Mouse (Mus musculus): Measurements from ENCODE around the gene Tpst1. TPM values are rescaled to one million over a fixed set of nuclear protein-coding genes. Genes with fewer than 3 reads are reported as not detected.

Tpst1 gene
- total RNA-seq, 2 experiments from 2014 or later, result 35.1 to 40.0 TPM

Other genes with a start within 250 kb of the Tpst1 start
- 10 to 100 TPM; 40.9 to 42.5 TPM for gene Sumf2, start 226.3 kb upstream of the Tpst1 start, total RNA-seq (2021)
- 1,000 to 10,000 TPM in 1 of 2 experiments, 100 to 1,000 TPM in 1; 975 to 1,063 TPM for gene Chchd2, start 185.9 kb upstream of the Tpst1 start, total RNA-seq (2021)
- 1 to 10 TPM; 2.8 to 3.6 TPM for gene Zbed5, start 177.6 kb upstream of the Tpst1 start, total RNA-seq (2021)
- 1 to 10 TPM; 3.2 to 8.0 TPM for gene Phkg1, start 174.8 kb upstream of the Tpst1 start, total RNA-seq (2021)
- 1 to 10 TPM; 4.0 to 5.8 TPM for gene Nupr1l, start 164.8 kb upstream of the Tpst1 start, total RNA-seq (2021)
- 10 to 100 TPM; 29.5 to 30.4 TPM for gene Vkorc1l1, start 131.4 kb upstream of the Tpst1 start, total RNA-seq (2021)
- 10 to 100 TPM; 41.0 to 44.6 TPM for gene Gusb, start 70.3 kb upstream of the Tpst1 start, total RNA-seq (2021)
- 100 to 1,000 TPM; 120 to 174 TPM for gene Asl, start 44.1 kb upstream of the Tpst1 start, total RNA-seq (2021)
- 10 to 100 TPM; 27.7 to 34.4 TPM for gene Crcp, start 44.0 kb upstream of the Tpst1 start, total RNA-seq (2021)
- 1 to 10 TPM; 5.3 to 8.5 TPM for gene Kctd7, start 71.5 kb downstream of the Tpst1 start, total RNA-seq (2021)
- 10 to 100 TPM; 35.6 to 41.5 TPM for gene Rabgef1, start 98.5 kb downstream of the Tpst1 start, total RNA-seq (2021)
- 10 to 100 TPM; 48.6 to 54.3 TPM for gene Tmem248, start 143.8 kb downstream of the Tpst1 start, total RNA-seq (2021)
- 10 to 100 TPM; 65.6 to 68.5 TPM for gene Sbds, start 182.2 kb downstream of the Tpst1 start, total RNA-seq (2021)
- 10 to 100 TPM; 17.8 to 21.4 TPM for gene Tyw1, start 182.3 kb downstream of the Tpst1 start, total RNA-seq (2021)